Mouse (Mus musculus): Measurements from ENCODE around the gene 4930523C07Rik.

The 4930523C07Rik gene

DNA sequence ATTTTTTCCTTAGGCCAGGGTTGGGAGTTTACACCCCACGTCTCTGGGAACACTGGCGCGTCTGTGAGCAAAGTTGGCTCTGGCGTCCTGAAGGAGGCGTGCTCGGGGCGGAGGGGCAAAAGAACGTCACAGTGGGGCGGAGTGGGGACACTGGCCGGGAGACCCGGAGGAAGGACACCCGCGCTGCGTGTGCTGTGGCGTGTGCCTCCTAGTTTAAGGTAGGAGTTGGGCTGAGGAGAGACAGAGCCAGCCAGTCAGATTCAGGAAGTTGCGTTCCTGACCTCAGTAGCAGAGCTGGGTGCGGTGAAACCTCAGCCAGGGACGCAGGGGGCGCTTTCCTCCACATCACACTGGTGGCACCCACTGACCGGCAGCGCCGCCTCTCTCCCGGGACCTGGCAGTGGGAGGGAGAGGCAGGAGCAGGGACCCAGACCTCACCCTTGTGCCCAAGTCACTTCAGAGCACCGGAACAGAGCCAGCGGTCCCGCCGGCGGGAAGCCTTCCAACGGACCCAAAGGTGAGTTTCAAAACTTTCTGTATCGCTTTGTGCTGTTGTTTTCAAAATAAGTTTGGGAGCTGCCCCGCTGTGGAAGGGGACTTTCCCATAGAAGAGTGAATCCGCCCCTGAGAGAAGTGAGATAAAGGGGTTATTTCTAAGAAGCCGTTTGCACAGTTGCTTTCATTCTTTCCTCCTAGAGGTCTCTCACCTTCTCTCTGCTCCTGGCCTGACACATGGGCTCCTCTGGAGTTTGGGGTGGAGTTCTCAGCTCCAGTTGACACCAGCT, at the start of gene 4930523C07Rik:
4930523C07Rik (plus strand) TSS at position 146 of the 785 bp plus-strand sequence.
- peak; percentile 77 for DNase-seq (ENCODE audit: extremely low read depth, insufficient read length, low spot score)

DNA sequence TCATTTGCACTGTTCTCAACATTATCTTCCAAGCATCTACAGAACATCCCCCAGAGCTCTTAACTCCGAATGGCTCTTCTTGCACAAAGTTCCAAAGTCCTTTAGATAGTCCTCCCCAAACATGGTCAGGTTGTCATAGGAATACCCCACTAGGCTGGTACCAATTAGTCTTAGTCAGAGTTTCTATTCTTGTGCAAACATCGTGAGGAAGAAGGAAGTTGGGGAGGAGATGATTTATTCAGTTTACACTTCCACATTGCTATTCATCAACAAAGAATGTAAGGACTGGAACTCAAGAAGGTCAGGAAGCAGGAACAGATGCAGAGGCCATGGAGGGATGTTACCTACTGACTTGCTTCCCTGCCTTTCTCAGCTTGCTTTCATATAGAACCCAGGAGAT, 46.9 kb upstream of the 4930523C07Rik start:
- DNase-seq (ENCODE audit: extremely low read depth, insufficient read length, low spot score), result no peak

DNA sequence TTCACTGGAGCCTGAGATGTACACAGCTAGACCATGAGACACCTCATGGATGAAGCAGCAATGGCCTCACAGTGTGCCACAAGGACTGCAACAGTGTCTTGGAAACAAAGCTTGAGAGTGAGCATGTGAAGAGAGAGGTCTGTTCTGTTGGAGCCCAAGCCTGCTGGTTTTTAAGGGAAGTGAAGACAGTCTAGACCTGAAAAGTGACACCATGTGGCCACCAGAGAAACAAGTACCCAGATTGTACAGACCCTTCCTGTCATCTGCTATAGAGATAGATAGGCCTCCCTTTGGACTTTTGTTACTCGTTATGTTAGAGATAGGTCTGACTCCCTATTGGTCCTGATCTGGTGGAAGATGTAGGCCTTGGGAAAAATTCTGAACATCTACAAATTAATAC, 45.8 kb upstream of the 4930523C07Rik start:
- no peak for DNase-seq (ENCODE audit: extremely low read depth, insufficient read length, low spot score)

GRCm38 (mm10) chr1:159999232-159999631, 45.0 kb upstream of the 4930523C07Rik start:
- no peak for DNase-seq (ENCODE audit: extremely low read depth, insufficient read length, low spot score)

GRCm38 (mm10) chr1:160005319-160005718, 38.9 kb upstream of the 4930523C07Rik start:
- DNase-seq (ENCODE audit: extremely low read depth, insufficient read length, low spot score), result no peak

- no peak for DNase-seq (ENCODE audit: extremely low read depth, insufficient read length, low spot score)
Measured at GRCm38 (mm10) chr1:160006919-160007588, 37.1 kb upstream of the 4930523C07Rik start.

DNA sequence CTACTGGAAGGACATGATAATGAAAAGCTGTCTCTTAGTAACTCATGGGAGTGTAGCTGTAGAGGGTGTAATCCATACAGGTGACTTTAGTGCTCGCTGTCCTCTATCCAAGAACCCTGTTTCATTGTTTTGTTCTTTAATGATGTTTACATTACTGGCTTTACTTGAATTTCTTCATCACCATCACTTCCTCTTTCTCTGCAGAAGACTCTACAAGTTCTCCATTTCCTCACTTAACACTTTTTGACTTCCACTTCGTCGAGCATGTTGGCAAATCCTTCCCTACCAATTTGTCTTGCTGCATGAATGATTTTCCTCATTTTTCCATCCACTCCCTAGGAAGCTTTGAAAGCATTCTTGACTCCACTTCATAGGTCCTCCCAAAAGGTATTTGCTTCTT, 31.1 kb upstream of the 4930523C07Rik start:
- no peak for DNase-seq (ENCODE audit: extremely low read depth, insufficient read length, low spot score)

DNA sequence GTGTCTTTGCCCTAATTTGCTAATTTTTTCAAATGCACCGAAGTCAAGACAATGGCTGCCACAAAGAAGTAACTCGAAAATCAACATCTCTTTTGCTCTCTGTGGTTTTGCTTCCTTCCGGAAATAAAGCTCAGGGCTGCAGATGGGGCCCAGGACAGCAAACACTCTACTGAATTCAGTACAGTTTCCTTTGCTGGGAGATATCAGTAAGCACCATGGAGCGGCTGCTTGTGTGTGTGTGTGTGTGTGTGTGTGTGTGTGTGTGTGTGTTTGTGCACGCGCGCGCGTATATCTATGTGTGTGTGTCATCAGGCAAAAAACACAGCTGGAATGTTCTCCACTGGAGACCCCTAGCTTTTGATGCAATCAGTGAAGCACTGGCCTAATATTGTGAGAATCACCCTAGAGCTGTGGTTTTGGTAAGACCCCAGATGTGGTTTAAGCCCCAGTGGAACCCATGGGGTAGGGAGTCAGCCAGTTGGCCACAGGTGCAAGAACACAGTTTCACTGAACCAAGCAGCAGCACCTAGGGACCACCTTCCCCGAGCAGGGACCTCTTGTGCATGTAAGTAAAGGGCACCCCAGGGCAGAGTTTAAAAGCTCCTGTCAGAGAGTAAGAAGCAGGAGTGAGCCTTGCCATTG, 19.7 kb upstream of the 4930523C07Rik start:
- DNase-seq (ENCODE audit: extremely low read depth, insufficient read length, low spot score), result no peak

DNA sequence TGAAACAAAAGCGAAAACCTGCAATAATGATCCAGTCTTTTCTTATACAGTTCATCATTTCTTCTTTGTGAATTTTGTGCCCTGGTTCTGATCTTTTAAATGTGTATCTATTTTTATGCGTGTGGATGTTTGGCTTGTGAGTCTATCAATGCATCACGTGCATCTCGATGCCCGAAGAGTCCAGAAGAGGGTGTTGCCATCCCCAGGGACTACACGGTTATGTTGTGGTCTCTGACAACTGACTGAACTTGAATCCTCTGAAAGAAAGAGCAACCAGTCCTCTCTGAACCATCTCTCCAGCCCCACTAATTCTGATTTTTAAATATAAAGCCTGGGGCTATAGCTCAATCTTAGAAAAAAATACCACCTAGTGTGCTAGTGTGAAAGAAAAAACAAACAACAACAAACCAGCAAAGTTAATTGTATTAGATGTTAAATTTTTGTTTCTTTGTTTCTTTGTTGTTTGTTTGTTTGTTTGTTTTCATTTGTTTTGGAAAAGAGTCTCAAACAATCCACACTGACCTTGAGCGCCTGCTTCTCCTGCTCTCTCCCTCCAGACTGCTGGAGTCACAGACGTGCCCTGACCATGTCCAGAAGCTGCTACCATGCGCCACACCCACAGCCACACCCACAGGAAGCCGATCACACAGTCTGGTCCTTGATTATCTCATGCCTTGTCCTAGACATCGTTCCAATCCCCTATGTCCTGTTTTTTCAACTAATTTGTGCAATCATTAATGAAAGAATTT, 18.9 kb upstream of the 4930523C07Rik start:
- DNase-seq (ENCODE audit: extremely low read depth, insufficient read length, low spot score), result no peak

GRCm38 (mm10) chr1:160025895-160026255, 18.3 kb upstream of the 4930523C07Rik start:
- no peak for DNase-seq (ENCODE audit: extremely low read depth, insufficient read length, low spot score)

DNA sequence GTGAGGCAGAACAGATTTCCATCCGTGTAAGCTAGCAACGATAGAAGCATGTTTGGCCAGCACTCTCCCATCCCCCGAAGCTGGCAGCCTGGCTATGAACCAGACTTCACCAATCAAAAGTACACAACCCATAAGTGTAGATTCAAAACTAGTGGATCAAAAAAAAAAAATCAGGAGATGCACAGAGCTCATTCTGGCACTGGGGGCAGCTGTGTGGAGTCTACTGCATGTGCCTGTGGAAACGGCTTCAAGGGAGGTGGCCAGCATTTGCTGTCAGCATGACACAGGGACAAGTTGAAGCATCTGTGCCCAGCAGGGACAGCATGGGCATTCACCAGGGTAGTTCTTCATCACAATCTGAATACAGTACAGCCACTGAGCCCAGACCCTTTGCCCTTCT, 16.2 kb upstream of the 4930523C07Rik start:
- DNase-seq (ENCODE audit: extremely low read depth, insufficient read length, low spot score), result no peak

- DNase-seq (ENCODE audit: extremely low read depth, insufficient read length, low spot score), result no peak
Measured at GRCm38 (mm10) chr1:160033948-160034598, 10.1 kb upstream of the 4930523C07Rik start.

GRCm38 (mm10) chr1:160035561-160035960, 8.6 kb upstream of the 4930523C07Rik start:
- no peak for DNase-seq (ENCODE audit: extremely low read depth, insufficient read length, low spot score)

DNA sequence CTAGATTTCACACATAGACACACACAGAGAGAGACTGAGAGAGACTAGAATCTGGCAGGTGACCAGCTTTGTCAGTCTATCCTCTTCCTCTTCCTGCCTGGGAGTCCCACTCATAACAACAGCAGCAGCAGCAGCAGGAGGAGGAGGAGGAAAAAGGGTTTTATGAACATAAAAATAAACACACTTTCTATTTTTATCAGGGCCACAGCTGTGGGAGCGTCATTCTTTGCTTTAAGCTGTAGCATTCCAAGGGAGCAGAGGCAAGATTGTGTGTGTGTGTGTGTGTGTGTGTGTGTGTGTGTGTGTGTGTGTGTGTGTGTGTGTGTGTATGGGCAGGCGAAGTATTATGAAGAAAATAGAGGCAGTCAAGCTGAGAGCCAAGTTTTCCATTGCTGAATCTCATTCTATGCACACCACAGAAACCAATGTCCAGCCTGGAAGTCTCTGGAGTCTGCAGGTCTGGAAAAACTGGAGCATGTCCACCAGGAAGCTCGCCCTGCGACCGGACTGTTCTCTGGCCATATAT, 7.1 kb upstream of the 4930523C07Rik start:
- no peak for DNase-seq (ENCODE audit: extremely low read depth, insufficient read length, low spot score)

GRCm38 (mm10) chr1:160039951-160040645, 4.1 kb upstream of the 4930523C07Rik start:
- DNase-seq (ENCODE audit: extremely low read depth, insufficient read length, low spot score), result no peak

DNA sequence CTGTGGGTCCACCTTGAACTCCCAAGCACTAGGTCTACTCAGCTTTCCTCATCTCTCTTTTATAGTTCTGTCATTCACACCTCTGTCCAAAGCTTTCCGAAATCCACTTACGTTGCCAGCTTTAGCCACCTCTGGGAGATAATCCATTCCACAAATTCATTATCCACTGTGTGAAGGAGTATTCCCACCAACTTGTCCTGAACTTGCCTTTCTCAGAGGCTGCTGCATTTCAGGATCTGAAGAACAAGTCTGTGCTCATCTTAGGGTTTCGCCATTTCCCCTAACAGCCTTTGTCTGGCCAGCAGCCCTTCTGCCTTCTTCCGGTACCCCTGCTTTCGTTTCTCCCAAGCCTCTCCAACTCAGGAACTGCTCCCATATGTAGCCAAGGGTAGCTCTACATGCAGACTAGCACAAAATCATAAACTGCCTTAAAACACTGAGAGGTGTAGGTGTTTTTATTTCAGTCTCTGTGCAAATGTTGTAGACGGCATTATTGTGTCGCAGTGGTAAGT, 2.9 kb upstream of the 4930523C07Rik start:
- no peak for DNase-seq (ENCODE audit: extremely low read depth, insufficient read length, low spot score)

- no peak for DNase-seq (ENCODE audit: extremely low read depth, insufficient read length, low spot score)
Measured at GRCm38 (mm10) chr1:160042351-160042750, 1.8 kb upstream of the 4930523C07Rik start.

DNA sequence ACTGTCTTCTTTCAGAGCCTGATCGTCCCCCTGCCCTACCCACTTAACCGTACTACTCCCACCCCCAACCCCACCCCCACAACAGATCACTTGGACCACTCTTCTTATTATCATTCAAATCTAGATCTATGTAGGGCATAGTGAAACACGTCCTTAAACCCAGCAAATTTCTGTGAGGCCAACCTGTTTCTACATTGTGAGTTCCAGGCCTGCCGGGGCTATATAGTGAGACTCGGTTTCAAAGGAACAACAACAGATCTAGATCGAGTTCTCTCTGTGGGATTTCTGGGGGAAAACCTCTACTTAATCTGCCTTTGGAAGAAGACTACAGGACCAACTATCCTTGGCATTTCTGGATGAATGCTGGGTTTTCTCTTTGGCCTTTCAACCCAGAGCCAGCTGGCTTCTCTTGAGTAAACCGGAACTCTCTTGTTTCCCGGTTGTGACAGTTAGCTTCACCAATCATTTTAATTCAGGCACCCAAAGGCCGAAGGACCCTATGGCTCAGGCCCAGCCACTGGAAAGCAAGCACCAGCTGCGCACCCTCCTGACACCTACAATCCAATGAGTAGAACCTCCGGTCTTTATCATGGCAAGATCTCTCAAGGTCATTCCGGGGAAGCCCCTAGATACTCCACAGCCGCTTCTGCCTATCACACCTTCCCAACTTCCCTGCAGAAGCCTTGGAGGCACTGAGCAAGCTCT, 759 bp upstream of the 4930523C07Rik start:
- no peak for DNase-seq (ENCODE audit: extremely low read depth, insufficient read length, low spot score)
